Mouse (Mus musculus) hindbrain, embryonic 10.5 days (tissue): ENCODE data around the gene Osbpl5. TPM values are rescaled to one million over a fixed set of nuclear protein-coding genes. Genes with fewer than 3 reads are reported as not detected.

Experiments used
- DNase-seq: peaks from one replicate; pipeline ENCODE4 v3.0.0-alpha.2; 2017; ENCODE audit warnings: low spot score
- H3K27ac ChIP-seq: fragments of 300-500 bp; sonication (generic); 2 replicates; pipeline ENCODE4 v1.5.1; 2016; ENCODE audit warnings: mild to moderate bottlenecking, moderate library complexity
- H3K27me3 ChIP-seq: fragments of 300-500 bp; sonication (generic); 2 replicates; pipeline ENCODE4 v1.6.1; 2016; ENCODE audit warnings: mild to moderate bottlenecking; ENCODE audit not compliant: poor library complexity, insufficient read depth, severe bottlenecking
- H3K36me3 ChIP-seq: fragments of 300-500 bp; sonication (generic); 2 replicates; pipeline ENCODE4 v1.6.1; 2016; ENCODE audit warnings: mild to moderate bottlenecking, moderate library complexity
- H3K4me1 ChIP-seq: fragments of 300-500 bp; sonication (generic); replicated peaks from 2 replicates; pipeline ENCODE4 v1.6.1; 2016; ENCODE audit warnings: mild to moderate bottlenecking
- H3K4me3 ChIP-seq: fragments of 300-500 bp; sonication (generic); 2 replicates; pipeline ENCODE4 v1.5.1; 2016; ENCODE audit warnings: mild to moderate bottlenecking, moderate library complexity
- H3K9me3 ChIP-seq: fragments of 300-500 bp; sonication (generic); 2 replicates; pipeline ENCODE4 v1.6.1; 2016; ENCODE audit warnings: mild to moderate bottlenecking, moderate library complexity
- WGBS: fragments of 180-500 bp; shearing (Covaris S2); methylation state at CpG from one replicate; pipeline ENCODE4 v1.1.7; 2016; 5-methylcytosine and 5-hydroxymethylcytosine counted together
- polyA plus RNA-seq: library from polyadenylated mRNA; unstranded; fragments of >200 nt; fragmentation: Nextera tagmentation; extraction: Ambion mirVana; gene quantifications from 2 replicates; pipeline ENCODE4 v1.2.1, GENCODE M21; 2016

Osbpl5 gene
- polyA plus RNA-seq, 1 experiment from 2014 or later, result 20.8 TPM

GRCm38 (mm10) chr7:143769461-143769860, 12.7 kb upstream of the Osbpl5 start:
- DNase-seq, result no peak
- Histone ChIP-seq H3K9me3 (no peaks in the 10 kb centered on the region), H3K27me3 (peaks cover 23% of the 10 kb centered on the region), H3K27ac (no peak overlapping the region), H3K4me1 (no peaks in the 10 kb centered on the region), H3K4me3 (no peak overlapping the region), H3K36me3 (no peaks in the 10 kb centered on the region)
- WGBS, result 61% methylated on average over 1 of the region's 1 CpGs

DNA sequence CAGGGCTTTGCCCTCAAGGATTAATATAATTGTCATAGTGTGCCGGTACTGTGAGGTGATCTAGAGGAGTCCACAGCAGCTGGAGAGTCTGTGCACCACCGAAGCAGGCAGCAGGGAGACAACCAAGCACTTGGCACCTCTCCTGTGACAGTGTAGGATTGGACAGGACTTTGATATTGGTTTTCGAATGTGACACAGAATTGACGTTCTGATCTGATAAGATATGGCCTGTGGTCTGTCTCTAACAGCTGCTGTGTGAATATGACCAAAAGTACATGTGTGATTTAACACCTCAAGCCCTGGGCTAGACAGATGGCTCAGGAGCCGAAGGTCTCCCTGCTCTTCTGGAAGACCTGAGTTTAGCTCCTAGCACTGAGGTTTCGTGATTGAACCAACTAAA, 11.5 kb upstream of the Osbpl5 start:
- H3K27me3 ChIP-seq, result peaks cover 27% of the 10 kb centered on the region
- no peak for DNase-seq
- H3K4me3 ChIP-seq, result no peak overlapping the region
- no peak overlapping the region for H3K27ac ChIP-seq
- H3K9me3 ChIP-seq, result no peaks in the 10 kb centered on the region
- H3K4me1 ChIP-seq, result no peaks in the 10 kb centered on the region
- H3K36me3 ChIP-seq, result no peaks in the 10 kb centered on the region
- 82% methylated on average over 6 of the region's 6 CpGs for WGBS

DNA sequence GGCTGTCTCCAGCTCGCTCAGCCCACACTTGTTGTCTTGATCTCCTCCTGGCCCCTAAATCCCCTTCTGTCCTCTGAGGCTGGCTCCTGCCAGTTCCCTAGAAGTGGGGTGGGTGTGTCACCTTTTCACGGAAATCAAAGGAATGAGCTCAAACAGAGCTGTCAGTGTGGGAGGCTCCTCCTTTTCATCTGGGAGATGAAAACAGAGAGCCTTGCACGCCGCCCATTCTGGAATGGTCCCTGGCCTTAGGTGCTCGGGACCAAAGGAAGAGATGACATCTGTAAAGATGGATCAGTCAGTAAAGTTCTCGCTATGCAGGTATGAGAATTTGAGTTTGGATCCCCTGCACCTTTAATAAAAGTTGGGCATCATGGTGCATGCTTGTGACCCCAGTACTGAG, 10.1 kb upstream of the Osbpl5 start, which contains the start of gene Mrgprg:
Gene Mrgprg, minus strand, starts transcription at position 101 of the 400 bp plus-strand sequence.
- Histone ChIP-seq H3K4me1 (no peaks in the 10 kb centered on the region), H3K9me3 (no peaks in the 10 kb centered on the region), H3K4me3 (no peak within 1 kb of the TSS), H3K36me3 (no peaks in the 10 kb centered on the region), H3K27ac (no peak within 1 kb of the TSS), H3K27me3 (peaks cover 27% of the 10 kb centered on the region)
- DNase-seq, result no peak
- WGBS, result 56% methylated on average over 6 of the region's 6 CpGs

DNA sequence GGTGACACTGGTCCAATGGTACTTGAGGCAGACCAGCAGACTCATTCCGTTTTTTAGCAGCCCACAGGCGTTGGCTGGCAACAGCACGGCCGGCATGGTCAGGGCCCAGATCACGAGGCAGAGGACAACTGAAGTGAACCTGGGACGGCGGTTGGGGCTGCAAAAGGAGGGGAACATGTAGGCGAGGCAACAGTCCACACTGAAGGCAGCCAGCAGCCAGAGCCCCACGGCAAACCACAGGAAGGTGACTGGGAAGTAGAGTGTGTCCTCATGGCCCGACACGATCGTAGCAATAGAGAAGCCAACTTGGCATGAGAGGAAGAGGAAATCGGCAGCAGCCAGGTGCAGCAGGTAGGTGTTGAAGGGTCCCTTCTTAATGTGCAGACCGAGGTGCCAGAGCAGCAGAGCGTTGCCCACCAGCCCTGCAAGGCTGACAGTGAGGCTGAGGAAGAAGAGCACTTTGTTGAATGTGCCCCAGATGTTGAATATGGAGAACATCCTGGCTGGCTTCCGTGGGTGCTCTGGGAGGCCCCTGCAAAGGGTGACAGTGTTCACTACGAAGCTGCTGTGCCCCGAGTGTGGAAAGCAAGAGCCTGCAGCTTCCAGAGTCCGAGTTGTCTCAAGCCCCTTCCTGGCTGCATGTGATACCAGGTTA, 8.2 kb upstream of the Osbpl5 start:
- no peaks in the 10 kb centered on the region for H3K9me3 ChIP-seq
- H3K4me1 ChIP-seq, result no peaks in the 10 kb centered on the region
- no peaks in the 10 kb centered on the region for H3K36me3 ChIP-seq
- WGBS, result 76% methylated on average over 19 of the region's 19 CpGs
- H3K27ac ChIP-seq, result no peak overlapping the region
- H3K27me3 ChIP-seq, result peaks cover 27% of the 10 kb centered on the region
- DNase-seq, result no peak
- no peak overlapping the region for H3K4me3 ChIP-seq

- Histone ChIP-seq H3K4me1 (no peaks in the 10 kb centered on the region), H3K27me3 (peaks cover 33% of the 10 kb centered on the region), H3K27ac (no peak overlapping the region), H3K4me3 (no peak overlapping the region), H3K36me3 (no peaks in the 10 kb centered on the region), H3K9me3 (no peaks in the 10 kb centered on the region)
- no peak for DNase-seq
- WGBS, result 23% methylated on average over 3 of the region's 3 CpGs
These were observed 7.0 kb upstream of the Osbpl5 start for GRCm38 (mm10) chr7:143763794-143764193.

GRCm38 (mm10) chr7:143758956-143759355, 2.2 kb upstream of the Osbpl5 start:
- Histone ChIP-seq H3K4me3 (no peak overlapping the region), H3K36me3 (no peaks in the 10 kb centered on the region), H3K27me3 (peaks cover 51% of the 10 kb centered on the region), H3K9me3 (no peaks in the 10 kb centered on the region), H3K4me1 (peaks cover 15% of the 10 kb centered on the region), H3K27ac (no peak overlapping the region)
- no peak for DNase-seq
- 72% methylated on average over 3 of the region's 3 CpGs for WGBS

DNA sequence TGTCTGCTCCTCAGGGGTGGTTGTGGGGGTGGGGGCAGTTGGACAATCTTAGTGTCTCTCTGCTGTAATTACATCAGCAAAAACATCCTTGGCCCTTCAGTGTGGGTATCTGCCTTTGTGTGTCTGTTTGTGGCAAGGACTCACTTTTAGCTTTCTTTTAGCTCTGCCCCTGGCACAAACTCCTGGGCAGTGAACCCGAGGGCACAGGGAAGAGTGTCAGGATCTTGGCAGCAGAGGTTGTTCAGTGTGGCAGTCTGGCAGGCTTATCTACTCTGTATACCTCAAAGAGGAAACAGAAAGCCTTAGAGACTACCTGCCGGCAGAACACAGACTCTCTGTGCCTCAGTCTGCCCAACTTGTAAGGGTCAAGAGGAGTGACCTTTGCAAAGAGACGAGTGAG, 911 bp upstream of the Osbpl5 start:
- 79% methylated on average over 3 of the region's 3 CpGs for WGBS
- H3K27me3 ChIP-seq, result peaks cover 57% of the 10 kb centered on the region
- H3K4me3 ChIP-seq, result no peak overlapping the region
- no peak overlapping the region for H3K27ac ChIP-seq
- H3K9me3 ChIP-seq, result no peaks in the 10 kb centered on the region
- H3K4me1 ChIP-seq, result peaks cover 15% of the 10 kb centered on the region
- H3K36me3 ChIP-seq, result no peaks in the 10 kb centered on the region
- no peak for DNase-seq

- Histone ChIP-seq H3K27ac (peak overlapping the region; percentile 59; the same call in 1 of the 2 replicates), H3K36me3 (no peaks in the 10 kb centered on the region), H3K27me3 (peaks cover 58% of the 10 kb centered on the region), H3K9me3 (no peaks in the 10 kb centered on the region), H3K4me1 (peaks cover 15% of the 10 kb centered on the region), H3K4me3 (peak overlapping the region; percentile 56)
- DNase-seq, result peak; percentile 77
- WGBS, result 3% methylated on average over 15 of the region's 15 CpGs
These were observed 224 bp upstream of the Osbpl5 start for GRCm38 (mm10) chr7:143757027-143757390.

GRCm38 (mm10) chr7:143755357-143756124, 1.2 kb downstream of the Osbpl5 start:
- no peak for DNase-seq
- H3K27ac ChIP-seq, result no peak overlapping the region
- no peak overlapping the region for H3K4me3 ChIP-seq
- WGBS, result 77% methylated on average over 9 of the region's 9 CpGs
- H3K36me3 ChIP-seq, result no peaks in the 10 kb centered on the region
- no peaks in the 10 kb centered on the region for H3K9me3 ChIP-seq
- H3K27me3 ChIP-seq, result peaks cover 58% of the 10 kb centered on the region
- H3K4me1 ChIP-seq, result peaks cover 15% of the 10 kb centered on the region

DNA sequence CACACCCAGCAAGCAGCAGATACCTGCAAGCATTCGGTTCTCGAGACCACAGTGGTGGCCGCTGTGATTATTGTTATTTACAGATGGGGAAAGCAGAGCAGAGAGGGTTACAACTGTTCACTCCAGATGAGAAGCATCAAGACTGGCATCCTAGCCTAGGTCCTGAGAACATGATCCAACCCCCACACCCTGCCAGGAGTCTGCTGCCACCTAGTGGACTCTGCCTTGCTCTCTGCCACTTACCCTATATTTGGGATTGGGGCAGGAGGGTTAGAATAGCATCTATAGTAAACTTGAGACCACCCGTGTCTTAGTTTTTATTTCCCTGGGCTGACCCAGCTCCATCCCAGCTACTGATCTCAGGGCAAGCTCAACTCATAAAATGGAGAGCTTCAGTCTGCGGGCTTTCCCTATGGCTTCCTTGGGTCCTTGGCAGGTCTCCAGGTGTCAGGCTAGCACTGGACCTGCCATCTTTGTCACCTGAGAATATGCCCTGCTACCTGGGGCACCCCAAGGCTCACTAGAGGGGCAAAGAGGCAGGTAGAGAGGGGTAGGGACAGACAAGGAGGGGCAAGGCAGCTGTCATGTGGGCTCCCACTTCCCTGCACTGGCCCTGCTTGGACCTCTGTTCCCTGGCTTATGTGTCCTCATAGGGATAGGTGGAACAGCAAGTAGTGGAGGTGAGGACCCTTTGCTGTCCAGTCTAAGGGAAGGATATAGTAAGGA, 2.6 kb downstream of the Osbpl5 start:
- peaks cover 56% of the 10 kb centered on the region for H3K27me3 ChIP-seq
- H3K4me1 ChIP-seq, result peaks cover 18% of the 10 kb centered on the region
- H3K36me3 ChIP-seq, result no peaks in the 10 kb centered on the region

DNA sequence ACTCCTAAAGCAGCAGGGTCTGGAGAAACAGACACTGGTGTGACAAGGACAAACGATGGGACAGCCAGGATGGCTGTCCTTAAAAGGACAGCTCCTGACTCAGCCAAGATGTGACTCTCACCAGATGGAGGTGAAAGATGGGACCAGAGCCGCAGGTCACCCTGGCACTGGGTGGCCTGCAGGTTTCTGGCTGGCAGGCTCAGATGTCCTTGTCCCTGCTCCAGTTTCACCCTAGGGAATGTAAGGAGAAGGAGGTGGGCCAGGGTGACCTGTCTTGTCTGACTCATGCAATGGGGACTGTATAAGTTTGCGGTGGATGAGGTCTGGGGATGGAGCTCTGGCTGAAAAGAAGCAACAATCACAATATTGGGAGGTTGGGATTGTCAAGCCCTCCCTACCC, 4.2 kb downstream of the Osbpl5 start:
- Histone ChIP-seq H3K36me3 (no peaks in the 10 kb centered on the region), H3K27me3 (peaks cover 41% of the 10 kb centered on the region), H3K4me3 (no peak overlapping the region), H3K4me1 (peaks cover 31% of the 10 kb centered on the region), H3K27ac (no peak overlapping the region), H3K9me3 (no peaks in the 10 kb centered on the region)
- DNase-seq, result no peak
- 81% methylated on average over 3 of the region's 3 CpGs for WGBS

More for the DNA sequence above, 2.6 kb downstream of the Osbpl5 start:
- Histone ChIP-seq H3K9me3 (no peaks in the 10 kb centered on the region), H3K4me3 (no peak overlapping the region), H3K27ac (no peak overlapping the region)
- peak; percentile 57 for DNase-seq
- WGBS, result 49% methylated on average over 5 of the region's 5 CpGs

GRCm38 (mm10) chr7:143752056-143752455, 4.7 kb downstream of the Osbpl5 start:
- Histone ChIP-seq H3K4me3 (no peak overlapping the region), H3K9me3 (no peaks in the 10 kb centered on the region), H3K36me3 (no peaks in the 10 kb centered on the region), H3K4me1 (peaks cover 25% of the 10 kb centered on the region), H3K27me3 (peaks cover 35% of the 10 kb centered on the region), H3K27ac (no peak overlapping the region)
- 71% methylated on average over 4 of the region's 4 CpGs for WGBS
- DNase-seq, result no peak

DNA sequence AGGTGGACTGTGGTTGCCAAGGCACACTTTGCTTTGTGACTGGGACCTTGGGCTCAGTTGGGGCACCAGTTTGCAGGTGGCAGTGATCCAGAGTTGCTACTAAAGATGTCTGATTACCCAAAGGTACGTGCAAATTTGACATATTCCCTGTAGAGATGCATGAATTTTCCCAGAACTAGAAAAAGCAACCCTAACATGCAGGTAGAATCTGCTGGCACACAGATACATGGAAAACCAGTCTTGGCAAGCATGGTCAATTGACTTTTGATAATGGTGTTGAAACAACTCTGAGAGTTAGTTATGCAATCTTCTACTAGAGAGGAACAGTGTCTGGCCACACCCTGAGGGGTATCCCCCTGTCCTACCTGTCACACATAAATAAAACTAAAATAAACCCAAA, 5.4 kb downstream of the Osbpl5 start:
- peaks cover 19% of the 10 kb centered on the region for H3K4me1 ChIP-seq
- H3K27ac ChIP-seq, result no peak overlapping the region
- no peak overlapping the region for H3K4me3 ChIP-seq
- peaks cover 29% of the 10 kb centered on the region for H3K27me3 ChIP-seq
- no peaks in the 10 kb centered on the region for H3K36me3 ChIP-seq
- WGBS, result 78% methylated on average over 1 of the region's 1 CpGs
- DNase-seq, result no peak
- H3K9me3 ChIP-seq, result no peaks in the 10 kb centered on the region
